Comparison of ENCODE assay signal across 18 mouse cellular contexts in genomic region chr9:21331365-21332140, GRCm38 (mm10). TPM values are rescaled to one million over a fixed set of nuclear protein-coding genes. Genes with fewer than 3 reads are reported as not detected.
DNase-seq lines count a peak whose midpoint lies in the region; ATAC-seq and TF ChIP-seq lines count a peak whose summit lies in the region.
"Had no signal": no experiment of that assay in that cellular context is flagged by ENCODE, and none has a peak within 500 bp of the region (broad histone marks: within the 10 kb centered on the region; RNA-seq: fewer than 3 reads in every experiment).

No protein-coding gene starts in this region.

- no peak overlapping the region for H3ac ChIP-seq in myocyte (ENCODE audit: control insufficient read depth, insufficient read length)

- no peak for TF ChIP-seq CTCF in gastrocnemius, adult 2 months (IDR thresholded peaks at IDR 0.05)
- TF ChIP-seq CTCF in kidney, adult 2 months (conservative IDR thresholded peaks at IDR 0.05; ENCODE audit: insufficient read depth, insufficient read length, low read depth, low read length): no peak
- no peak for TF ChIP-seq CTCF in thymus, adult 2 months (IDR thresholded peaks at IDR 0.05; ENCODE audit: borderline replicate concordance, control insufficient read depth, extremely low read depth, insufficient read depth, low read length, poor library complexity)

- 73% methylated on average over 12 of the region's 12 CpGs for WGBS in kidney, embryonic 16.5 days
- WGBS in kidney, adult 2 months: 82% methylated on average over 12 of the region's 12 CpGs
- WGBS in thymus, adult 2 months: 42% methylated on average over 12 of the region's 12 CpGs

- H3K9me3 ChIP-seq in kidney, embryonic 16.5 days (ENCODE audit: low read length): no peaks in the 10 kb centered on the region
- H3K9me3 ChIP-seq: forebrain, embryonic 13.5 days; liver, embryonic 15.5 days; neural tube, embryonic 15.5 days had no signal

- no peak for ATAC-seq in kidney, embryonic 16.5 days (ENCODE audit: low FRiP score, low TSS enrichment)
- ATAC-seq: forebrain, embryonic 13.5 days had no signal

- H3K36me3 ChIP-seq in kidney, embryonic 16.5 days (ENCODE audit: insufficient read depth, low read length): 0 out of 2 replicates have a peak, but pooled peaks cover 2% of the 10 kb centered on the region
- no peaks in the 10 kb centered on the region for H3K36me3 ChIP-seq in kidney, adult 2 months (ENCODE audit: control insufficient read depth, insufficient read depth, low read length)
- no peaks in the 10 kb centered on the region for H3K36me3 ChIP-seq in thymus, adult 2 months (ENCODE audit: control insufficient read depth, insufficient read depth, low read length)
- H3K36me3 ChIP-seq in myocyte (ENCODE audit: control insufficient read depth, insufficient read depth): no peaks in the 10 kb centered on the region
- H3K36me3 ChIP-seq: liver, embryonic 15.5 days; neural tube, embryonic 15.5 days had no signal

- no peak overlapping the region for H3K9ac ChIP-seq in kidney, embryonic 16.5 days (replicated peaks; ENCODE audit: low read length)
- H3K9ac ChIP-seq: forebrain, embryonic 13.5 days; hindbrain, embryonic 14.5 days; liver, embryonic 15.5 days; neural tube, embryonic 15.5 days had no signal

- no peak overlapping the region for H3K4me3 ChIP-seq in gastrocnemius, adult 2 months
- no peak overlapping the region for H3K4me3 ChIP-seq in kidney, embryonic 16.5 days (ENCODE audit: low read length)
- no peak overlapping the region for H3K4me3 ChIP-seq in kidney, adult 2 months (ENCODE audit: insufficient read depth, low read depth, low read length)
- H3K4me3 ChIP-seq in thymus, adult 2 months (ENCODE audit: control insufficient read depth, insufficient read depth, low read length): peak overlapping the region; percentile 11; the same call in 1 of the 2 replicates
- H3K4me3 ChIP-seq in myocyte: no peak overlapping the region
- H3K4me3 ChIP-seq: forebrain, embryonic 13.5 days; liver, embryonic 15.5 days; neural tube, embryonic 15.5 days had no signal

- H3K79me2 ChIP-seq in myocyte (ENCODE audit: control insufficient read depth, insufficient read depth): peaks cover 31% of the 10 kb centered on the region

- no peaks in the 10 kb centered on the region for H3K27me3 ChIP-seq in kidney, embryonic 16.5 days (ENCODE audit: insufficient read depth, low read length)
- H3K27me3 ChIP-seq in kidney, adult 2 months (replicated peaks; ENCODE audit: control insufficient read depth, insufficient read depth, low read length): no peaks in the 10 kb centered on the region
- H3K27me3 ChIP-seq in thymus, adult 2 months (ENCODE audit: control insufficient read depth, insufficient read depth, low read length): no peaks in the 10 kb centered on the region
- H3K27me3 ChIP-seq in myocyte (ENCODE audit: control insufficient read depth, insufficient read depth, insufficient read length): no peaks in the 10 kb centered on the region
- H3K27me3 ChIP-seq: forebrain, embryonic 13.5 days; liver, embryonic 15.5 days; neural tube, embryonic 15.5 days had no signal

- H3K4me2 ChIP-seq in kidney, embryonic 16.5 days (replicated peaks; ENCODE audit: low read depth, low read length): no peak overlapping the region
- peak overlapping the region; percentile 61 for H3K4me2 ChIP-seq in myocyte (ENCODE audit: low read depth)
- H3K4me2 ChIP-seq: forebrain, embryonic 13.5 days; hindbrain, embryonic 14.5 days; liver, embryonic 15.5 days; neural tube, embryonic 15.5 days had no signal

- H3K4me1 ChIP-seq in kidney, embryonic 16.5 days (ENCODE audit: insufficient read depth, low read length): peaks cover 16% of the 10 kb centered on the region
- no peaks in the 10 kb centered on the region for H3K4me1 ChIP-seq in kidney, adult 2 months (ENCODE audit: control insufficient read depth, insufficient read depth, low read length)
- peaks cover 63% of the 10 kb centered on the region for H3K4me1 ChIP-seq in thymus, adult 2 months (replicated peaks; ENCODE audit: control insufficient read depth, insufficient read depth, low read length)

- no peak for TF ChIP-seq POLR2A in kidney, adult 2 months (IDR thresholded peaks at IDR 0.05; ENCODE audit: low read depth, low read length)
- no peak for TF ChIP-seq POLR2A in thymus, adult 2 months (IDR thresholded peaks at IDR 0.05; ENCODE audit: control insufficient read depth, extremely low read depth, insufficient read depth, low read length, poor library complexity)
- no peak for TF ChIP-seq POLR2A in myocyte (IDR thresholded peaks at IDR 0.05; ENCODE audit: insufficient read length, low read depth)

- DNase-seq in gastrocnemius, adult 2 months: no peak
- DNase-seq in gastrocnemius, postnatal 25 days: no peak
- no peak for DNase-seq in kidney, adult 2 months
- DNase-seq in thymus, adult 2 months: no peak
- no peak for DNase-seq in thymus, adult 18-20 months
- no peak for DNase-seq in embryo, embryonic 9.5 days (ENCODE audit: extremely low spot score)
- DNase-seq: cerebellum, adult 18-20 months; kidney, adult 18-20 months; midbrain, embryonic 14.5 days; right cerebral cortex, adult 18-20 months had no signal

- H3K27ac ChIP-seq in gastrocnemius, adult 2 months: peak overlapping the region; percentile 28
- H3K27ac ChIP-seq in kidney, embryonic 16.5 days (ENCODE audit: low read length): peak overlapping the region; percentile 36
- H3K27ac ChIP-seq in kidney, adult 2 months (ENCODE audit: insufficient read depth, low read depth, low read length): no peak overlapping the region
- H3K27ac ChIP-seq in thymus, adult 2 months (ENCODE audit: control insufficient read depth, insufficient read depth, low read length): peak overlapping the region; percentile 98
- H3K27ac ChIP-seq: forebrain, embryonic 13.5 days; hindbrain, embryonic 14.5 days; liver, embryonic 15.5 days; neural tube, embryonic 15.5 days had no signal

- intact Hi-C loops in gastrocnemius, adult 2 months (cut with DNase I): no loop called here

TF ChIP-seq in myocyte, 11 proteins besides CTCF, POLR2A, EP300 and RAD21:
- TF ChIP-seq POLR2AphosphoS2 (IDR thresholded peaks at IDR 0.05; ENCODE audit: insufficient read length, low read depth): no peak
- TF ChIP-seq CEBPB (IDR thresholded peaks at IDR 0.05; ENCODE audit: insufficient read depth, poor library complexity, severe bottlenecking): no peak
- no peak for TF ChIP-seq SRF (IDR thresholded peaks at IDR 0.05; ENCODE audit: control insufficient read depth, insufficient read length, low read depth)
- TF ChIP-seq MAX (IDR thresholded peaks at IDR 0.05; ENCODE audit: low read depth): no peak
- TF ChIP-seq TCF3 (IDR thresholded peaks at IDR 0.05; ENCODE audit: insufficient read length, low read depth): no peak
- TF ChIP-seq MYOD1 (IDR thresholded peaks at IDR 0.05; ENCODE audit: control insufficient read depth in 1 of 3, insufficient read length in 2 of 3, low read depth in 2 of 3): no peak
- no peak for TF ChIP-seq REST (IDR thresholded peaks at IDR 0.05; ENCODE audit: insufficient read depth, insufficient read length)
- no peak for TF ChIP-seq MYOG (IDR thresholded peaks at IDR 0.05; ENCODE audit: control insufficient read depth in 1 of 3, insufficient read depth in 1 of 3, insufficient read length in 2 of 3, low read depth in 2 of 3)
- TF ChIP-seq TCF12 (IDR thresholded peaks at IDR 0.05; ENCODE audit: insufficient read depth, poor library complexity, severe bottlenecking): no peak
- no peak for TF ChIP-seq E2F4 (IDR thresholded peaks at IDR 0.05; ENCODE audit: insufficient read depth)
- TF ChIP-seq USF1 (IDR thresholded peaks at IDR 0.05; ENCODE audit: low read depth): no peak
TF ChIP-seq in myocyte: peak in this region for 0.

RNA-seq across cellular contexts. Expression of gene Slc44a2, which starts 11.1 kb away (rescaled TPM):
- 100 to 1,000 TPM; 168 to 178 TPM for total RNA-seq in gastrocnemius, adult 2 months (2021)
- 100 to 1,000 TPM; 117 to 128 TPM for total RNA-seq in gastrocnemius, postnatal 25 days (2021)
- 116 and 122 TPM in 2 replicates for polyA plus RNA-seq in kidney, embryonic 16.5 days (2015; fragmentation: Nextera tagmentation; extraction: Ambion mirVana)
- 47.4 and 49.2 TPM in 2 replicates for polyA plus RNA-seq in kidney, adult 2 months (2012; rRNA removed)
- 477 and 505 TPM in 2 replicates for polyA plus RNA-seq in thymus, adult 2 months (2012; rRNA removed)
- 173 TPM for polyA plus RNA-seq in myocyte (2012; fragmentation: generic; extraction: Trizol)

RNA-seq across cellular contexts. Expression of gene Ap1m2, which starts 19.4 kb away (rescaled TPM):
- total RNA-seq in gastrocnemius, adult 2 months (2021): not detected
- not detected for total RNA-seq in gastrocnemius, postnatal 25 days (2021)
- 45.2 and 48.9 TPM in 2 replicates for polyA plus RNA-seq in kidney, embryonic 16.5 days (2015; fragmentation: Nextera tagmentation; extraction: Ambion mirVana)
- polyA plus RNA-seq in kidney, adult 2 months (2012; rRNA removed): 30.6 and 36.2 TPM in 2 replicates
- polyA plus RNA-seq in thymus, adult 2 months (2012; rRNA removed): 9.6 and 11.1 TPM in 2 replicates
- polyA plus RNA-seq in myocyte (2012; fragmentation: generic; extraction: Trizol): not detected
- total RNA-seq: gastrocnemius, adult 8-10 months had no signal
- polyA plus RNA-seq: C2C12 had no signal

RNA-seq across cellular contexts. Expression of gene Ilf3, which starts 36.1 kb away (rescaled TPM):
- total RNA-seq in gastrocnemius, adult 2 months (2021): 10 to 100 TPM; 21.2 to 25.2 TPM
- 10 to 100 TPM; 17.9 to 19.2 TPM for total RNA-seq in gastrocnemius, postnatal 25 days (2021)
- polyA plus RNA-seq in kidney, embryonic 16.5 days (2015; fragmentation: Nextera tagmentation; extraction: Ambion mirVana): 208 and 220 TPM in 2 replicates
- 31.9 and 33.0 TPM in 2 replicates for polyA plus RNA-seq in kidney, adult 2 months (2012; rRNA removed)
- polyA plus RNA-seq in thymus, adult 2 months (2012; rRNA removed): 151 and 157 TPM in 2 replicates
- 56.6 TPM for polyA plus RNA-seq in myocyte (2012; fragmentation: generic; extraction: Trizol)

RNA-seq across cellular contexts. Expression of gene Cdkn2d, which starts 40.3 kb away (rescaled TPM):
- total RNA-seq in gastrocnemius, adult 2 months (2021): 1 to 10 TPM; 8.6 to 9.1 TPM
- total RNA-seq in gastrocnemius, postnatal 25 days (2021): 1 to 10 TPM; 7.4 to 9.1 TPM
- 50.9 and 51.7 TPM in 2 replicates for polyA plus RNA-seq in kidney, embryonic 16.5 days (2015; fragmentation: Nextera tagmentation; extraction: Ambion mirVana)
- polyA plus RNA-seq in kidney, adult 2 months (2012; rRNA removed): 20.2 and 24.1 TPM in 2 replicates
- 319 and 330 TPM in 2 replicates for polyA plus RNA-seq in thymus, adult 2 months (2012; rRNA removed)
- polyA plus RNA-seq in myocyte (2012; fragmentation: generic; extraction: Trizol): 53.2 TPM

RNA-seq across cellular contexts. Expression of gene Kri1, which starts 43.8 kb away (rescaled TPM):
- total RNA-seq in gastrocnemius, adult 2 months (2021): 10 to 100 TPM; 11.0 to 12.6 TPM
- 1 to 10 TPM; 8.3 to 8.5 TPM for total RNA-seq in gastrocnemius, postnatal 25 days (2021)
- 14.6 and 20.0 TPM in 2 replicates for polyA plus RNA-seq in kidney, embryonic 16.5 days (2015; fragmentation: Nextera tagmentation; extraction: Ambion mirVana)
- 14.2 and 15.9 TPM in 2 replicates for polyA plus RNA-seq in kidney, adult 2 months (2012; rRNA removed)
- polyA plus RNA-seq in thymus, adult 2 months (2012; rRNA removed): 56.5 and 57.9 TPM in 2 replicates
- 31.4 TPM for polyA plus RNA-seq in myocyte (2012; fragmentation: generic; extraction: Trizol)

Comparison
In these comparisons a context has a peak if more than half of its experiments do, and no peak if none do; other contexts are left out.
1. RNA of gene Ap1m2, which starts 19.4 kb away (polyA plus RNA-seq): 45.2 to 48.9 TPM in kidney, embryonic 16.5 days, 30.6 to 36.2 TPM in kidney, adult 2 months and 9.6 to 11.1 TPM in thymus, adult 2 months; not detected in myocyte (single experiment); every median in the first group is over 10 times any median in the second.